Mouse (Mus musculus) hindbrain, embryonic 11.5 days (tissue): ENCODE measurements around the gene Slc2a12. TPM values are rescaled to one million over a fixed set of nuclear protein-coding genes. Genes with fewer than 3 reads are reported as not detected.
A peak's percentile ranks its signal among the peaks of the same experiment; 100 is the strongest.

Experiments used
- ATAC-seq: fragments of 200-750 bp; cut with Nextera tagmentation; 2 replicates; pipeline ENCODE4 v1.8.0; 2017; ENCODE audit warnings: mild to moderate bottlenecking, moderate TSS enrichment, moderate library complexity; ENCODE audit not compliant: low FRiP score
- DNase-seq: peaks from one replicate; pipeline ENCODE4 v3.0.0-alpha.2; 2015; ENCODE audit warnings: low spot score
- H3K27ac ChIP-seq: fragments of 300-500 bp; sonication (generic); 2 replicates; pipeline ENCODE4 v1.5.1; 2014; ENCODE audit warnings: mild to moderate bottlenecking, low read depth, low read length
- H3K27me3 ChIP-seq: fragments of 300-500 bp; sonication (generic); 2 replicates; pipeline ENCODE4 v1.6.1; 2014; ENCODE audit warnings: mild to moderate bottlenecking, low read length, moderate library complexity, mixed read lengths; ENCODE audit not compliant: control insufficient read depth, insufficient read depth
- H3K36me3 ChIP-seq: fragments of 300-500 bp; sonication (generic); 2 replicates; pipeline ENCODE4 v1.6.1; 2014; ENCODE audit warnings: mild to moderate bottlenecking, low read length, moderate library complexity, mixed read lengths; ENCODE audit not compliant: control insufficient read depth, insufficient read depth
- H3K4me1 ChIP-seq: fragments of 300-500 bp; sonication (generic); replicated peaks from 2 replicates; pipeline ENCODE4 v1.6.1; 2014; ENCODE audit warnings: low read length, mixed read lengths; ENCODE audit not compliant: control insufficient read depth, insufficient read depth
- H3K4me2 ChIP-seq: fragments of 300-500 bp; sonication (generic); replicated peaks from 2 replicates; pipeline ENCODE4 v1.6.1; 2014; ENCODE audit warnings: mild to moderate bottlenecking, low read depth, low read length
- H3K4me3 ChIP-seq: fragments of 300-500 bp; sonication (generic); 2 replicates; pipeline ENCODE4 v1.5.1; 2014; ENCODE audit warnings: low read depth, low read length
- H3K9ac ChIP-seq: fragments of 300-500 bp; sonication (generic); 2 replicates; pipeline ENCODE4 v1.6.1; 2014; ENCODE audit warnings: low read depth, low read length
- H3K9me3 ChIP-seq: fragments of 300-500 bp; sonication (generic); 2 replicates; pipeline ENCODE4 v1.6.1; 2016; ENCODE audit warnings: low read length; ENCODE audit not compliant: control insufficient read depth
- whole genome bisulfite sequencing: fragments of 180-500 bp; shearing (Covaris S2); extraction: QIAGEN DNeasy Blood & Tissue Kit; methylation state at CpG from one replicate; pipeline ENCODE4 v1.1.7; 2014; 5-methylcytosine and 5-hydroxymethylcytosine counted together
- polyA plus RNA-seq: library from polyadenylated mRNA; unstranded; fragments of >200 nt; fragmentation: Nextera tagmentation; extraction: Ambion mirVana; gene quantifications from 2 replicates; pipeline ENCODE4 v1.2.1, GENCODE M21; 2014

The Slc2a12 gene
- polyA plus RNA-seq, 1 experiment from 2014 or later = 2.4 TPM

GRCm38 (mm10) chr10:22730266-22730991, 85.6 kb downstream of the Slc2a12 start:
- ATAC-seq (peak; percentile 81), DNase-seq (no peak)
- Histone ChIP-seq H3K4me2 (peak overlapping the region; percentile 84), H3K27me3 (no peaks in the 10 kb centered on the region), H3K27ac (peak overlapping the region; percentile 89), H3K4me1 (0 out of 2 replicates have a peak, but pooled peaks cover 6% of the 10 kb centered on the region), H3K4me3 (peak overlapping the region; percentile 86), H3K36me3 (no peaks in the 10 kb centered on the region), H3K9me3 (no peaks in the 10 kb centered on the region), H3K9ac (peak overlapping the region; percentile 98)
- 2% methylated on average over 37 of the region's 39 CpGs for WGBS

- DNase-seq = no peak
- Histone ChIP-seq H3K4me1 (0 out of 2 replicates have a peak, but pooled peaks cover 6% of the 10 kb centered on the region), H3K9me3 (no peaks in the 10 kb centered on the region), H3K27ac (peak overlapping the region; percentile 89), H3K36me3 (no peaks in the 10 kb centered on the region), H3K9ac (peak overlapping the region; percentile 98), H3K4me3 (peak overlapping the region; percentile 86), H3K27me3 (no peaks in the 10 kb centered on the region), H3K4me2 (peak overlapping the region; percentile 84; the same call in 1 of the 2 replicates)
- WGBS = under 1% methylated on average over 23 of the region's 33 CpGs
- ATAC-seq = no peak
Observed at GRCm38 (mm10) chr10:22730992-22731271, 86.1 kb downstream of the Slc2a12 start.

GRCm38 (mm10) chr10:22731272-22732093, 86.7 kb downstream of the Slc2a12 start, which contains the start of gene Tbpl1:
TSS of gene Tbpl1 (minus strand) at chr10:22731938.
- H3K4me2 ChIP-seq = peak within 1 kb of the TSS; percentile 86
- DNase-seq (peak; percentile 95), ATAC-seq (peak; percentile 98)
- no peaks in the 10 kb centered on the region for H3K9me3 ChIP-seq
- H3K27ac ChIP-seq = peak within 1 kb of the TSS; percentile 92
- 0 out of 2 replicates have a peak, but pooled peaks cover 6% of the 10 kb centered on the region for H3K4me1 ChIP-seq
- WGBS = under 1% methylated on average over 74 of the region's 77 CpGs
- no peaks in the 10 kb centered on the region for H3K27me3 ChIP-seq
- no peaks in the 10 kb centered on the region for H3K36me3 ChIP-seq
- peak within 1 kb of the TSS; percentile 86 for H3K4me3 ChIP-seq
- peak within 1 kb of the TSS; percentile 98 for H3K9ac ChIP-seq

GRCm38 (mm10) chr10:22732181-22732580, 87.4 kb downstream of the Slc2a12 start:
- H3K27me3 ChIP-seq = no peaks in the 10 kb centered on the region
- H3K27ac ChIP-seq = 0 out of 2 replicates have a peak overlapping the region, but pooled peaks have one; percentile 92
- 0 out of 2 replicates have a peak, but pooled peaks cover 6% of the 10 kb centered on the region for H3K4me1 ChIP-seq
- H3K36me3 ChIP-seq = no peaks in the 10 kb centered on the region
- ATAC-seq = no peak
- DNase-seq = no peak
- peak overlapping the region; percentile 86 for H3K4me3 ChIP-seq
- 63% methylated on average over 10 of the region's 10 CpGs for WGBS
- H3K9ac ChIP-seq = peak overlapping the region; percentile 98; the same call in 1 of the 2 replicates
- peak overlapping the region; percentile 86 for H3K4me2 ChIP-seq
- no peaks in the 10 kb centered on the region for H3K9me3 ChIP-seq

- no peak for ATAC-seq
- H3K27ac ChIP-seq = no peak overlapping the region
- no peak for DNase-seq
Observed at GRCm38 (mm10) chr10:22745922-22746321, 101.1 kb downstream of the Slc2a12 start.

GRCm38 (mm10) chr10:22746334-22747322, 101.8 kb downstream of the Slc2a12 start:
- Histone ChIP-seq H3K4me2 (no peak overlapping the region), H3K9ac (no peak overlapping the region), H3K4me1 (no peaks in the 10 kb centered on the region), H3K27ac (no peak overlapping the region), H3K9me3 (no peaks in the 10 kb centered on the region), H3K27me3 (no peaks in the 10 kb centered on the region), H3K4me3 (no peak overlapping the region), H3K36me3 (no peaks in the 10 kb centered on the region)
- WGBS = 78% methylated on average over 13 of the region's 13 CpGs
- no peak for DNase-seq
- ATAC-seq = peak; percentile 70; the same call in 1 of the 2 replicates

More at GRCm38 (mm10) chr10:22745922-22746321, 101.1 kb downstream of the Slc2a12 start:
- WGBS = 76% methylated on average over 7 of the region's 7 CpGs
- Histone ChIP-seq H3K9ac (no peak overlapping the region), H3K36me3 (no peaks in the 10 kb centered on the region), H3K4me3 (no peak overlapping the region), H3K9me3 (no peaks in the 10 kb centered on the region), H3K4me2 (no peak overlapping the region), H3K4me1 (no peaks in the 10 kb centered on the region), H3K27me3 (no peaks in the 10 kb centered on the region)

- H3K9me3 ChIP-seq = no peaks in the 10 kb centered on the region
- DNase-seq = no peak
- no peaks in the 10 kb centered on the region for H3K36me3 ChIP-seq
- H3K9ac ChIP-seq = no peak overlapping the region
- H3K4me3 ChIP-seq = no peak overlapping the region
- H3K4me2 ChIP-seq = no peak overlapping the region
- WGBS = 74% methylated on average over 5 of the region's 5 CpGs
- ATAC-seq = no peak
- H3K4me1 ChIP-seq = no peaks in the 10 kb centered on the region
- H3K27me3 ChIP-seq = no peaks in the 10 kb centered on the region
- H3K27ac ChIP-seq = no peak overlapping the region
Observed at GRCm38 (mm10) chr10:22751175-22751682, 106.4 kb downstream of the Slc2a12 start.
